Mouse (Mus musculus): ENCODE results near the gene Dnah11.

GRCm38 (mm10) chr12:117911396-117911795 lies 287.4 kb downstream of the Dnah11 start:
- no peak for TF ChIP-seq POLR2A (IDR thresholded peaks at IDR 0.05; ENCODE audit: borderline replicate concordance, low read depth, low read length)
- no peak for TF ChIP-seq CTCF (IDR thresholded peaks at IDR 0.05; ENCODE audit: low read depth, low read length)

All from bone marrow macrophage, adult 2 months (primary cell).